Mouse (Mus musculus): ENCODE measurements around the gene Adamts2.

DNA sequence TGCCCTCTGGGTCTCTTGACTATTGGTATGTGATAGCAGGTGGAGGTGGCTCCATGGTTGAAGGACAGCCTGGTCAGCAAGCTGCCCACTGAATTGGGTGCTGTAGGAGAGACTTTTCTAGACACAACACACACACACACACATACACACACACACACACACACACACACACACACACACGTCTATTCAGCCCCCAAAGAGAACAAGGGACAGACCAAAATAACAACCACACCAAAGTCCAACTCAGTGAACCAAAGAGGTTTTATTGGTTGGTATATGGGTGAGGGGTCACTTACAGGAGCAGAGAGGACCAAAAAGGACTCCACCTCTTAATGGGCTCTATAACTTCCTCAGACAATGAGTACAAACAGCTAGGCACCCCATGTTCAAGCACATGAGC, 140.3 kb downstream of the Adamts2 start:
- TF ChIP-seq CTCF (IDR thresholded peaks at IDR 0.05; ENCODE audit: extremely low read depth, insufficient read depth, insufficient read length, insufficient replicate concordance) = no peak
- TF ChIP-seq POLR2A (IDR thresholded peaks at IDR 0.05; ENCODE audit: low read depth, low read length) = no peak

Data from spleen, adult 2 months (tissue).